Mouse (Mus musculus): ENCODE data around the gene Klrb1b.

DNA sequence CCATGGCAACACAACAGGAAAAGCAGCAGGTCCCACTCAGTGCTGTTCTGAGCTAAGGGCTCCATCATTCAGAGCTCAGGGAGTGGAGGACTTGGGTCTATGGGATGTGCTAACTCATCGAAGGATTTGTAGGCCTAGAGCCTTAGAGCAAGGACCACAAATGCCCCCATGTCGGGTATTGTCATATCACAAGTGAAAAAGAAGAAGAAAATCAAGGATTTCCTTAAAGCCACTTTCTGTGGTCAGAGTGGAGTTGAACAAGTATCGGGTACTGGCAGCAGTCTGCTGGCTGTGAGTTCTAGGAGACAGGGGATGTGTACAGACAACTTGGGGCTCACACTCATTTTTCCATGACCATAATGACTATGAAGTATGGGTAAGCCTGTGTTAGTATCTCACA, 650 bp upstream of the Klrb1b start:
- TF ChIP-seq GATA1 (IDR thresholded peaks at IDR 0.05; ENCODE audit: borderline replicate concordance, low read length) = no peak
- TF ChIP-seq FLI1 (IDR thresholded peaks at IDR 0.05; ENCODE audit: low read length) = no peak

Measured in megakaryocyte, embryonic 14.5 days (primary cell).